Mouse (Mus musculus): ENCODE measurements around the gene Eef1akmt3. TPM values are rescaled to one million over a fixed set of nuclear protein-coding genes. Genes with fewer than 3 reads are reported as not detected.

Eef1akmt3 gene
- polyA plus RNA-seq, 1 experiment = not detected

GRCm38 (mm10) chr10:127042468-127043115 is 1.3 kb upstream of the Eef1akmt3 start:
- peaks cover 44% of the 10 kb centered on the region for H3K27me3 ChIP-seq (ENCODE audit: control insufficient read depth)
- TF ChIP-seq GATA1 (IDR thresholded peaks at IDR 0.05; ENCODE audit: low read length) = no peak
- peak overlapping the region; percentile 80 for H3K4me3 ChIP-seq (replicated peaks)
- peaks cover 18% of the 10 kb centered on the region for H3K36me3 ChIP-seq (ENCODE audit: control insufficient read depth)
- H3K9me3 ChIP-seq (ENCODE audit: control insufficient read depth, low read length) = peaks cover 4% of the 10 kb centered on the region
- peaks cover 27% of the 10 kb centered on the region for H3K4me1 ChIP-seq (ENCODE audit: control insufficient read depth)

DNA sequence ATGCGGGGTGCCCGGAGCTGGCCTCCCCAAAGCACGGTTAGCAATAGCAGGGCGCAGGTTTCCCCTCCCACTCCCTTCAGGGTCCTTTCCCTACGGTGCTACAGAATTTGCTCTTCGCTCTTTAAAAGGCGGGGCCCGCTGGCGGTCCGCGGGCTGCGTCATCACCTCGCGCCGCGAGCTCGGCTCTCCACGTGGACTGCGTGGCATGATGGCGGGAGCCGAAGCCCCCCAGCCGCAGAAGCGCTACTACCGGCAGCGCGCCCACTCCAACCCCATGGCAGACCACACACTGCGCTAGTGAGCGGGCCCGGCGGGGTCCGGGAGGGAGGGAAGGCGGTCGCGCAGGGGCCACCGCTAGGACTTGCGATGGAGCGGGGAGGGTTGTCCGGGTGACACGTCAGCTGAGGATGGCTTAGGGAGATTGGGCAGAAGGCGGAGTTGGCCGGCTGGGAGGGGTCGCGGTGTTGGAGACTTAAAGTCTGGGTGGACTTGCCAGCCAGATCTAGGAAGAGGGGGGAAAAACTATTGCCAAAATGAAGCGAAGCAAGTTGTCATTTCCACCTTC is 543 bp upstream of the Eef1akmt3 start:
- Histone ChIP-seq H3K9me3 (ENCODE audit: control insufficient read depth, low read length) (peaks cover 4% of the 10 kb centered on the region), H3K4me3 (replicated peaks) (peak overlapping the region; percentile 80), H3K36me3 (ENCODE audit: control insufficient read depth) (peaks cover 18% of the 10 kb centered on the region), H3K27me3 (ENCODE audit: control insufficient read depth) (peaks cover 47% of the 10 kb centered on the region), H3K4me1 (ENCODE audit: control insufficient read depth) (peaks cover 27% of the 10 kb centered on the region)
- TF ChIP-seq TAL1 (IDR thresholded peaks at IDR 0.05; ENCODE audit: low read length) (no peak), GATA1 (IDR thresholded peaks at IDR 0.05; ENCODE audit: low read length) (no peak)

- Histone ChIP-seq H3K4me1 (ENCODE audit: control insufficient read depth) (peaks cover 27% of the 10 kb centered on the region), H3K9me3 (ENCODE audit: control insufficient read depth, low read length) (peaks cover 4% of the 10 kb centered on the region), H3K4me3 (replicated peaks) (peak overlapping the region; percentile 80), H3K27me3 (ENCODE audit: control insufficient read depth) (peaks cover 55% of the 10 kb centered on the region), H3K36me3 (ENCODE audit: control insufficient read depth) (peaks cover 16% of the 10 kb centered on the region)
- TF ChIP-seq GATA1 (IDR thresholded peaks at IDR 0.05; ENCODE audit: low read length) (no peak), TAL1 (IDR thresholded peaks at IDR 0.05; ENCODE audit: low read length) (no peak)
Observed at GRCm38 (mm10) chr10:127040569-127041214, 621 bp downstream of the Eef1akmt3 start.

GRCm38 (mm10) chr10:127037641-127038040 is 3.7 kb downstream of the Eef1akmt3 start:
- no peak for TF ChIP-seq GATA1 (IDR thresholded peaks at IDR 0.05; ENCODE audit: low read length)
- no peak for TF ChIP-seq TAL1 (IDR thresholded peaks at IDR 0.05; ENCODE audit: low read length)
- Histone ChIP-seq H3K36me3 (ENCODE audit: control insufficient read depth) (no peaks in the 10 kb centered on the region), H3K4me1 (ENCODE audit: control insufficient read depth) (peaks cover 20% of the 10 kb centered on the region), H3K4me3 (replicated peaks) (no peak overlapping the region), H3K9me3 (ENCODE audit: control insufficient read depth, low read length) (peaks cover 4% of the 10 kb centered on the region), H3K27me3 (ENCODE audit: control insufficient read depth) (peaks cover 56% of the 10 kb centered on the region)

DNA sequence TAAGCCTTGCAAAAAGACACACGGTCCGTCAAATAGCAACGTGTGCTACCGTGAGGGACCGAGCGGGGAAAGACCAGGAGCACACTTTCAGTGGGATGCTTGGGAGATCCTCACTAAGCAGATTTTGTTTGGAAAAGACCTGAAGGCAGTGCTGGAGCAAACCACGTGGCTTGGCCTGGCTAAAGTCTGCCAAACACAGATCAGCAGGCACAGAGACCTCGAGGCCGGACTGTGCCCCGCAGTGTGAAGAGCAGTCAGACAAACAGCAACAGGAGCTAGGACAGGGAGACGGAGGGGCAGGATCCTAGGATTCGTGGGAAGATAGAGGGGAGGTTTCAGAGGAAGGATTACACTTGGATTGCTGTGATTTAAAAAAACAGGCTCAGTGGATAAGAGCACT is 5.0 kb downstream of the Eef1akmt3 start:
- TF ChIP-seq GATA1 (IDR thresholded peaks at IDR 0.05; ENCODE audit: low read length) (no peak), TAL1 (IDR thresholded peaks at IDR 0.05; ENCODE audit: low read length) (no peak)
- peaks cover 6% of the 10 kb centered on the region for H3K4me1 ChIP-seq (ENCODE audit: control insufficient read depth)
- H3K4me3 ChIP-seq (replicated peaks) = no peak overlapping the region
- peaks cover 4% of the 10 kb centered on the region for H3K9me3 ChIP-seq (ENCODE audit: control insufficient read depth, low read length)
- H3K27me3 ChIP-seq (ENCODE audit: control insufficient read depth) = peaks cover 48% of the 10 kb centered on the region
- no peaks in the 10 kb centered on the region for H3K36me3 ChIP-seq (ENCODE audit: control insufficient read depth)

- Histone ChIP-seq H3K4me3 (replicated peaks) (no peak overlapping the region), H3K36me3 (ENCODE audit: control insufficient read depth) (peaks cover 10% of the 10 kb centered on the region)
- TF ChIP-seq GATA1 (IDR thresholded peaks at IDR 0.05; ENCODE audit: low read length) (no peak), TAL1 (IDR thresholded peaks at IDR 0.05; ENCODE audit: low read length) (no peak)
Observed at GRCm38 (mm10) chr10:127033301-127033741, 8.0 kb downstream of the Eef1akmt3 start.

DNA sequence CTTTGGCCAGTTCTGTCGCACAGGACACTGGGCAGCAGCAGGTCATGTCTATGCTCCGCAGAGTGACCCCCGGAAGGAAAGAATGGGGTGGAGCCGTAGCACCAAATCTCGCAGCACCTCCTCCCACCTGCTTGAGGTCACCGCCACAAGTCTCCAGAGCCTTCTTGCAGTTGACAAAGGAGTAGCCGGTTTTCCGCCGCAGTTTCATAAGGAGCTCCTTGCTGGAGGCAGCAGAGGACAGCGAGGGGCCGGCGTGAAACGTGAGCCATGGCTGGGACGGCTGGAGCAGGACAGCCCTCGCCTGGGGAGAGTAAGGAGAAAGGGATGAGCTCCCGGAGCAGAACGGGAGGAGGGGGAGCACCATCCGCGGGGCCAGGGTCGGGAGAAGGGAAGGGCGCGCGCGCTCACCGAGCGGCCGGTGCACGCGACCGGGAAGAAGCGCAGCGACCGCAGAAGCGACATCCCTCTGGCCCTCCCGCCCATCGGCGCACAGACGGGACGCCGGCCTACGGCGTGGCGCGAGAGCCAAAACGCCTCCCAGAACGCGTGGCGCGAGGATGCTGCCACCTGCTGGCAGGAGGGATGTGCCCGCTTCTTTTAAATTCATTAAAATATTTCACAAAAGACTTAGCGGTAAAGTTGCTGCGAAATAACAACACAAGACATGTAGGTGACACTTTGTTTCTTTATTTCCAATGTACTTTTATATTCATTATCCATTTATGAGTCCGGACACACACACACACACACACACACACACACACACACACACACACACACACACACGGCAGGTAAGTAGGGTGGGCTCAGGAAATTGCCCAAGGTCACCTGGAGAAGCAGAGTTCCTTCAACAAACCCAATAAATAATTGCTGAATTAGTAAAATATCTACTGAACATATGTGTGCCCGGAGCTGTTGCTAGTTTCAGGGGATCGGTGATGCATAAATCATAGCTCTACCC is 10.7 kb downstream of the Eef1akmt3 start, which contains the start of gene Tsfm:
Gene Tsfm, minus strand, starts transcription at position 505 of the 961 bp plus-strand sequence.
- TF ChIP-seq TAL1 (IDR thresholded peaks at IDR 0.05; ENCODE audit: low read length) (no peak), GATA1 (IDR thresholded peaks at IDR 0.05; ENCODE audit: low read length) (no peak)
- Histone ChIP-seq H3K4me1 (ENCODE audit: control insufficient read depth) (peaks cover 15% of the 10 kb centered on the region), H3K27me3 (ENCODE audit: control insufficient read depth) (peaks cover 2% of the 10 kb centered on the region), H3K4me3 (replicated peaks) (peak within 1 kb of the TSS; percentile 84), H3K36me3 (ENCODE audit: control insufficient read depth) (peaks cover 34% of the 10 kb centered on the region), H3K9me3 (ENCODE audit: control insufficient read depth, low read length) (no peaks in the 10 kb centered on the region)

More at GRCm38 (mm10) chr10:127033301-127033741, 8.0 kb downstream of the Eef1akmt3 start:
- H3K9me3 ChIP-seq (ENCODE audit: control insufficient read depth, low read length) = no peaks in the 10 kb centered on the region
- peaks cover 19% of the 10 kb centered on the region for H3K27me3 ChIP-seq (ENCODE audit: control insufficient read depth)
- peaks cover 15% of the 10 kb centered on the region for H3K4me1 ChIP-seq (ENCODE audit: control insufficient read depth)

GRCm38 (mm10) chr10:127018422-127018821 is 22.9 kb downstream of the Eef1akmt3 start:
- Histone ChIP-seq H3K4me3 (replicated peaks) (no peak overlapping the region), H3K4me1 (ENCODE audit: control insufficient read depth) (no peaks in the 10 kb centered on the region), H3K27me3 (ENCODE audit: control insufficient read depth) (peaks cover 2% of the 10 kb centered on the region; the same call in 1 of the 2 replicates), H3K9me3 (ENCODE audit: control insufficient read depth, low read length) (no peaks in the 10 kb centered on the region), H3K36me3 (ENCODE audit: control insufficient read depth) (peaks cover 13% of the 10 kb centered on the region)
- no peak for TF ChIP-seq GATA1 (IDR thresholded peaks at IDR 0.05; ENCODE audit: low read length)
- no peak for TF ChIP-seq TAL1 (IDR thresholded peaks at IDR 0.05; ENCODE audit: low read length)
